ENCODE assay signal across 8 mouse cellular contexts in the genomic region with DNA sequence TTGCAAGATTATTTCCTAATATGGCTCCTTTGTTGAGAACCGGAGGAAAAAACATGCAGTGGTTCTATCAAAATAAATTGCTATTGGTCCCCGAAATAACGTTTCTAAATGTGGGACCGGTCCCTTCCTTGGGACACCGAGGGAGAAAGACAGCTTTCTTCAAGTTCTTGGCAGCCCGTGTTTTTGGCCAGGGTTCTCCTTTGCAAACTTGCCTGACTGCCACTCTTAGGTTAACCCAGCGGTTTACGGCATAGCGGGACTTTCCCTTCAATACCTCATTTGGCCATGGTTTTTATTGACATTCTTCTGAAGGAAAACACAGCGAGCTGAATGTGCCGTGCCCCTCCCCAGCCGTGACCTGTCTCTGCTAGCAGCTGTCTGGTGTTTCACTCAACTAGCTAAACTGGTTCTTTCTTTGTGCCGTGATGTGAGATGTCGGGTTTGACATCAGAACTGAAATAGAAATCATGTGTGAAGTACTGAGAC.
A peak's percentile ranks its signal among the peaks of the same experiment; 100 is the strongest.
DNase-seq lines count a peak whose midpoint lies in the region; ATAC-seq lines count a peak whose summit lies in the region.

No protein-coding gene starts in this region.

- peak overlapping the region; percentile 88 for H3K4me2 ChIP-seq in embryonic facial prominence, embryonic 13.5 days
- H3K4me2 ChIP-seq in heart, embryonic 14.5 days (ENCODE audit: low read length), result peak overlapping the region; percentile 98
- peak overlapping the region; percentile 67 for H3K4me2 ChIP-seq in kidney, embryonic 15.5 days
- peak overlapping the region; percentile 89 for H3K4me2 ChIP-seq in lung, embryonic 16.5 days (ENCODE audit: low read depth, low read length)

- under 1% methylated on average over 14 of the region's 14 CpGs for WGBS in embryonic facial prominence, embryonic 13.5 days
- WGBS in heart, embryonic 14.5 days, result under 1% methylated on average over 14 of the region's 14 CpGs
- under 1% methylated on average over 14 of the region's 14 CpGs for WGBS in kidney, embryonic 15.5 days
- under 1% methylated on average over 14 of the region's 14 CpGs for WGBS in lung, embryonic 16.5 days

- H3K36me3 ChIP-seq in embryonic facial prominence, embryonic 13.5 days, result no peaks in the 10 kb centered on the region
- H3K36me3 ChIP-seq in heart, embryonic 14.5 days (ENCODE audit: control insufficient read depth, insufficient read depth, low read length), result no peaks in the 10 kb centered on the region
- no peaks in the 10 kb centered on the region for H3K36me3 ChIP-seq in kidney, embryonic 15.5 days
- H3K36me3 ChIP-seq in lung, embryonic 16.5 days (ENCODE audit: control insufficient read depth, insufficient read depth, low read length), result no peaks in the 10 kb centered on the region

- H3K4me3 ChIP-seq in embryonic facial prominence, embryonic 13.5 days, result peak overlapping the region; percentile 79
- peak overlapping the region; percentile 71 to 79 for H3K4me3 ChIP-seq in heart, embryonic 14.5 days (ENCODE audit: control insufficient read depth in 1 of 2, insufficient read depth in 1 of 2, low read depth in 1 of 2, low read length in 2 of 2)
- H3K4me3 ChIP-seq in kidney, embryonic 15.5 days (replicated peaks), result peak overlapping the region; percentile 72
- peak overlapping the region; percentile 78 for H3K4me3 ChIP-seq in lung, embryonic 16.5 days (ENCODE audit: low read length)

- DNase-seq in B cell, adult 2 months, result peak; percentile 65 to 66
- DNase-seq in NIH3T3 (ENCODE audit: low read depth), result peak; percentile 64
- peak; percentile 32 for DNase-seq in ovary, adult 18-20 months (ENCODE audit: low spot score)

- ATAC-seq in embryonic facial prominence, embryonic 13.5 days (ENCODE audit: insufficient number of reproducible peaks, insufficient read depth, low FRiP score, low TSS enrichment, low read depth), result peak; percentile 32; the same call in 1 of the 2 replicates
- no peak for ATAC-seq in heart, embryonic 14.5 days (ENCODE audit: insufficient number of reproducible peaks, insufficient read depth, low FRiP score, low read depth)
- no peak for ATAC-seq in kidney, embryonic 15.5 days (replicated peaks; ENCODE audit: low FRiP score)
- peak; percentile 73 for ATAC-seq in lung, embryonic 16.5 days (ENCODE audit: low read depth)
- no peak for ATAC-seq in erythroid progenitor cell, adult 5-6 weeks (replicated peaks; ENCODE audit: low FRiP score, poor library complexity, severe bottlenecking)

- peak overlapping the region; percentile 88 for H3K9ac ChIP-seq in embryonic facial prominence, embryonic 13.5 days
- H3K9ac ChIP-seq in heart, embryonic 14.5 days (ENCODE audit: low read length), result peak overlapping the region; percentile 85
- H3K9ac ChIP-seq in kidney, embryonic 15.5 days, result peak overlapping the region; percentile 66
- H3K9ac ChIP-seq in lung, embryonic 16.5 days (ENCODE audit: low read length), result peak overlapping the region; percentile 89

- H3K9me3 ChIP-seq in embryonic facial prominence, embryonic 13.5 days, result no peaks in the 10 kb centered on the region
- H3K9me3 ChIP-seq in heart, embryonic 14.5 days (ENCODE audit: control insufficient read depth, low read length), result no peaks in the 10 kb centered on the region
- H3K9me3 ChIP-seq in kidney, embryonic 15.5 days (replicated peaks), result no peaks in the 10 kb centered on the region
- H3K9me3 ChIP-seq in lung, embryonic 16.5 days (ENCODE audit: control insufficient read depth, low read length), result no peaks in the 10 kb centered on the region

- H3K27me3 ChIP-seq in embryonic facial prominence, embryonic 13.5 days, result no peaks in the 10 kb centered on the region
- H3K27me3 ChIP-seq in heart, embryonic 14.5 days (ENCODE audit: control insufficient read depth, insufficient read depth, low read length), result peaks cover 7% of the 10 kb centered on the region; the same call in 1 of the 2 replicates
- H3K27me3 ChIP-seq in kidney, embryonic 15.5 days, result no peaks in the 10 kb centered on the region
- H3K27me3 ChIP-seq in lung, embryonic 16.5 days (ENCODE audit: control insufficient read depth, insufficient read depth, low read depth, low read length), result no peaks in the 10 kb centered on the region

- H3K4me1 ChIP-seq in embryonic facial prominence, embryonic 13.5 days, result peaks cover 27% of the 10 kb centered on the region
- H3K4me1 ChIP-seq in heart, embryonic 14.5 days (ENCODE audit: control insufficient read depth in 2 of 2, insufficient read depth in 2 of 2, low read length in 2 of 2), result peaks cover 2 to 21% of the 10 kb centered on the region in 2 experiments; a peak in 2 of 4 replicates
- H3K4me1 ChIP-seq in kidney, embryonic 15.5 days, result peaks cover 40% of the 10 kb centered on the region
- peaks cover 13% of the 10 kb centered on the region for H3K4me1 ChIP-seq in lung, embryonic 16.5 days (replicated peaks; ENCODE audit: control insufficient read depth, insufficient read depth, low read length)

- H3K27ac ChIP-seq in embryonic facial prominence, embryonic 13.5 days, result peak overlapping the region; percentile 96
- H3K27ac ChIP-seq in heart, embryonic 14.5 days (replicated peaks in 1 of 2; ENCODE audit: control insufficient read depth in 1 of 2, insufficient read depth in 1 of 2, low read depth in 2 of 2, low read length in 2 of 2), result peak overlapping the region; percentile 19 to 87; a peak in 3 of 4 replicates
- H3K27ac ChIP-seq in kidney, embryonic 15.5 days, result peak overlapping the region; percentile 87
- peak overlapping the region; percentile 98 for H3K27ac ChIP-seq in lung, embryonic 16.5 days (ENCODE audit: low read length)

Comparison
In these comparisons a context has a peak if more than half of its experiments do, and no peak if none do; other contexts are left out.
1. ATAC-seq: peak in embryonic facial prominence, embryonic 13.5 days (single experiment) and lung, embryonic 16.5 days (single experiment); none in heart, embryonic 14.5 days (single experiment), kidney, embryonic 15.5 days (single experiment) and erythroid progenitor cell, adult 5-6 weeks (single experiment).
2. Peak in every context shown above with its lines, with median percentiles within 50 percentile points of each other: DNase-seq, H3K27ac ChIP-seq, H3K4me2 ChIP-seq, H3K4me3 ChIP-seq and H3K9ac ChIP-seq.